Mouse (Mus musculus) liver, embryonic 13.5 days (tissue): ENCODE results near the gene C87499. TPM values are rescaled to one million over a fixed set of nuclear protein-coding genes. Genes with fewer than 3 reads are reported as not detected.

Experiments
- ATAC-seq: fragments of 200-750 bp; cut with Nextera tagmentation; 2 replicates; pipeline ENCODE4 v1.8.0; 2017; ENCODE audit warnings: low read depth, mild to moderate bottlenecking, moderate number of reproducible peaks, moderate library complexity
- DNase-seq: peaks from one replicate; pipeline ENCODE4 v3.0.0; 2022
- H3K27ac ChIP-seq: fragments of 300-500 bp; sonication (generic); 2 replicates; pipeline ENCODE4 v1.5.1; 2015; ENCODE audit warnings: moderate library complexity, mild to moderate bottlenecking, inconsistent platforms
- H3K27me3 ChIP-seq: fragments of 300-500 bp; sonication (generic); 2 replicates; pipeline ENCODE4 v1.6.1; 2015; ENCODE audit warnings: mild to moderate bottlenecking, inconsistent platforms
- H3K36me3 ChIP-seq: fragments of 300-500 bp; sonication (generic); 2 replicates; pipeline ENCODE4 v1.6.1; 2015; ENCODE audit warnings: mild to moderate bottlenecking, inconsistent platforms
- H3K4me1 ChIP-seq: fragments of 300-500 bp; sonication (generic); replicated peaks from 2 replicates; pipeline ENCODE4 v1.6.1; 2015; ENCODE audit warnings: inconsistent platforms
- H3K4me2 ChIP-seq: fragments of 300-500 bp; sonication (generic); 2 replicates; pipeline ENCODE4 v1.6.1; 2015; ENCODE audit warnings: inconsistent platforms, mild to moderate bottlenecking, moderate library complexity
- H3K4me3 ChIP-seq: fragments of 300-500 bp; sonication (generic); replicated peaks from 2 replicates; pipeline ENCODE4 v1.5.1; 2015; ENCODE audit warnings: mild to moderate bottlenecking, inconsistent platforms
- H3K9ac ChIP-seq: fragments of 300-500 bp; sonication (generic); 2 replicates; pipeline ENCODE4 v1.6.1; 2015; ENCODE audit warnings: mild to moderate bottlenecking, inconsistent platforms
- H3K9me3 ChIP-seq: fragments of 300-500 bp; sonication (generic); replicated peaks from 2 replicates; pipeline ENCODE4 v1.6.1; 2016; ENCODE audit warnings: inconsistent platforms
- WGBS: fragments of 180-500 bp; shearing (Covaris S2); methylation state at CpG from one replicate; pipeline ENCODE4 v1.1.7; 2015; ENCODE audit not compliant: insufficient replicate concordance; 5-methylcytosine and 5-hydroxymethylcytosine counted together
- polyA plus RNA-seq: library from polyadenylated mRNA; unstranded; fragments of >200 nt; fragmentation: Nextera tagmentation; extraction: Ambion mirVana; gene quantifications from 2 replicates; pipeline ENCODE4 v1.2.1, GENCODE M21; 2015

C87499 gene
- polyA plus RNA-seq, 1 experiment from 2014 or later = not detected

GRCm38 (mm10) chr4:88592285-88592684, 41.9 kb downstream of the C87499 start, which contains the start of gene Ifna9:
TSS of gene Ifna9 (minus strand) at chr4:88592385.
- no peaks in the 10 kb centered on the region for H3K9me3 ChIP-seq
- H3K9ac ChIP-seq = no peak within 1 kb of the TSS
- H3K27ac ChIP-seq = no peak within 1 kb of the TSS
- H3K36me3 ChIP-seq = no peaks in the 10 kb centered on the region
- H3K4me1 ChIP-seq = no peaks in the 10 kb centered on the region
- DNase-seq (no peak), ATAC-seq (no peak)
- WGBS = 50% methylated on average over 1 of the region's 1 CpGs
- no peaks in the 10 kb centered on the region for H3K27me3 ChIP-seq
- no peak within 1 kb of the TSS for H3K4me2 ChIP-seq
- H3K4me3 ChIP-seq = no peak within 1 kb of the TSS

Other genes starting within 250 kb of the C87499 start
- gene Hacd4, start 195.5 kb downstream of the C87499 start, polyA plus RNA-seq = 5.2 and 5.6 TPM in 2 replicates
- not detected in 2 replicates for gene Ifnb1, start 111.6 kb downstream of the C87499 start, polyA plus RNA-seq
- not detected in 2 replicates for gene Ifna15, start 76.2 kb downstream of the C87499 start, polyA plus RNA-seq
- not detected in 2 replicates for gene Ifna14, start 62.6 kb downstream of the C87499 start, polyA plus RNA-seq
- gene Ifna9, start 42.0 kb downstream of the C87499 start, polyA plus RNA-seq = not detected in 2 replicates
- gene Ifna12, start 31.0 kb downstream of the C87499 start, polyA plus RNA-seq = not detected in 2 replicates
- gene Ifna13, start 10.0 kb upstream of the C87499 start, polyA plus RNA-seq = not detected in 2 replicates
- gene Ifna16, start 42.5 kb upstream of the C87499 start, polyA plus RNA-seq = not detected in 2 replicates
- not detected in 2 replicates for gene Ifna2, start 49.5 kb upstream of the C87499 start, polyA plus RNA-seq
- gene Ifnab, start 56.9 kb upstream of the C87499 start, polyA plus RNA-seq = not detected in 2 replicates
- 0.25 and 0.29 TPM in 2 replicates for gene Gm26566, start 87.4 kb upstream of the C87499 start, polyA plus RNA-seq
- 24.6 and 33.1 TPM in 2 replicates for gene Klhl9, start 88.1 kb upstream of the C87499 start, polyA plus RNA-seq
- gene Gm13271, start 120.5 kb upstream of the C87499 start, polyA plus RNA-seq = not detected in 2 replicates
- gene Gm13283, start 125.7 kb upstream of the C87499 start, polyA plus RNA-seq = not detected in 2 replicates
- gene Gm13290, start 139.4 kb upstream of the C87499 start, polyA plus RNA-seq = not detected in 2 replicates
- not detected in 2 replicates for gene Gm13289, start 142.5 kb upstream of the C87499 start, polyA plus RNA-seq
- gene Gm13272, start 145.4 kb upstream of the C87499 start, polyA plus RNA-seq = not detected in 2 replicates
- gene Ifnz, start 147.7 kb upstream of the C87499 start, polyA plus RNA-seq = not detected in 2 replicates
- 0.23 TPM in 1 of 2 replicates, not detected in the other for gene Gm13276, start 151.3 kb upstream of the C87499 start, polyA plus RNA-seq
- not detected in 2 replicates for gene Gm13277, start 154.2 kb upstream of the C87499 start, polyA plus RNA-seq
- gene Gm13278, start 157.1 kb upstream of the C87499 start, polyA plus RNA-seq = not detected in 2 replicates
- gene Gm13275, start 160.1 kb upstream of the C87499 start, polyA plus RNA-seq = not detected in 2 replicates
- gene Gm13279, start 163.0 kb upstream of the C87499 start, polyA plus RNA-seq = not detected in 2 replicates
- gene Gm13285, start 165.3 kb upstream of the C87499 start, polyA plus RNA-seq = 0.25 and 0.31 TPM in 2 replicates
- gene Gm13287, start 168.8 kb upstream of the C87499 start, polyA plus RNA-seq = not detected in 2 replicates
- not detected in 2 replicates for gene Gm13288, start 171.1 kb upstream of the C87499 start, polyA plus RNA-seq
- gene Ifna7, start 181.8 kb upstream of the C87499 start, polyA plus RNA-seq = not detected in 2 replicates
- not detected in 2 replicates for gene Ifna11, start 185.5 kb upstream of the C87499 start, polyA plus RNA-seq
- gene Ifna6, start 193.0 kb upstream of the C87499 start, polyA plus RNA-seq = not detected in 2 replicates
- not detected in 2 replicates for gene Ifna5, start 201.1 kb upstream of the C87499 start, polyA plus RNA-seq
- not detected in 2 replicates for gene Ifna4, start 207.4 kb upstream of the C87499 start, polyA plus RNA-seq
- not detected in 2 replicates for gene Ifna1, start 215.7 kb upstream of the C87499 start, polyA plus RNA-seq
- not detected in 2 replicates for gene Ifne, start 245.8 kb upstream of the C87499 start, polyA plus RNA-seq